Mouse (Mus musculus): ENCODE data around the gene Grm8.

The Grm8 gene

DNA sequence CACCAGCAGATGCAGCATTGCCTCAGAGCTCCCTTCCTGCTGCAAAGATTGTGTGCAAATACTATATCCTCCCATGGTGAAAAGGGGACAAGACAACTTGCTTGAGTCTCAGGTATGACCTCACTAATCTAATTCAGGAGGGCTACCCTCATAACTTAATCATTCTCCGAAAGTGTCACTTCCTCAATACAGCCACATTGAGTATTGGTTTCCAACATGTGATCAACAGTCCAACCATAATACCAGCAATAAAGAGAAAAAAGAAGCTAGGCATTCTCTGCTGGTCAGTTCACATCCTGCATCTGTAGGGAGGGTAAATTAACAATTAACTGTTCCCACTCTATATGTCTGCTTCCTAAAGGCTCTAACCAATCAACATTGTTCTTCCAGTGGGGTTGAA, 94.2 kb downstream of the Grm8 start:
- DNase-seq (ENCODE audit: low spot score), result no peak

DNA sequence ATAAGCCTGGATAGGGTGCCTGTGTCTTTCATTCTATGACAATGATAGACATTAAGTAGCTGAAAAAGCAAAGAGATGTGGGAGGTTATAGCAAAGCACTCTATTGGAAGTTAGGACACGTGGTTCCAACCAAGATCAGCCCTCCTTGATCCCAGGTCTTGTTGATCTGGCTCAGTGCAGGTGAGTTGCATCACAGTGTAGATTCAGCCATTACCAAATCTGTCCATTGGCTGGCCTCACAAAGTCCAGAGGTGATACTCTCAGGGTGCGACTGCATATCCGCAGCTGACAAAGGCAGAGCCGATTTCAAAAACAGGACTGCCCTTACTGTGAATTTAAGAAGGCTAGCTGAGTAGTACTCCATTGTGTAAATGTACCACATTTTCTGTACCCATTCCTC, 103.0 kb downstream of the Grm8 start:
- no peak for DNase-seq (ENCODE audit: low spot score)

DNA sequence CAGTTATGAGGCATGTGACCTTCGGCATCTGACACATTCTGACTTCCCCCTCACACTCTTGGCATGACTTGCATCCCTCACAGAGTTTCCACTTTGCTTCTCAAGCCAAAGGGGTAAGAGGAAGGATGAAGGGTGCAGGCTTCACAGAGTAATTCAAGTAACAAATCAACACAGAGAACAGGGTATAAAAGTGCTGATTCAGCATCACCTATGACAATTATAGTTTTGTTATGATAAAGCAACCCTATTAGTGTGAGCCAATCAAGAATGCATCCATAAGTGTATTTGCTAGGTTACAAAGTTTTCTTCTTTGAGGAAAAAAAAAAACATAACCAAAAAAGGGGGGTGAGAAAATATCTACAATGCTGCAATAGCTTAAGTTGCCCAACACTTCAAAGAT, 117.3 kb downstream of the Grm8 start:
- no peak for DNase-seq (ENCODE audit: low spot score)

DNA sequence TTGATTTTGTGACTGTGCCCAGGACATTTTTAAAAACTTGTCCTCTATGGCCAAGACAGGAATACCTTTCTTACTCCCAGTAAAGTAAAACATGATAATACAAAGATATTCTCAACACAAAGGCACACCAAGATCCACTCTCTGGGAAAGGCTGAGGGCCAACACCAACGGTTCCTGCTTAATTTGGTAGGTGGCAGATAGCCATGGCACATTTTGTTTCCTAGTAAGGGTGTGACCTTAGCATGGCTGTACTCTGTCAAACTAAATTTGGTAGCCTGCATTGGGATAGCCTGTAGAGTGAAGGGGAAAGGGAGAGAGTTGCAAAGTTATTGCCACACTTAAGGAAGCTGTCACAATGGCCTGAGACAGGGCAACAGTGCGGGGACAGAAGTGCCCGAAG, 128.0 kb downstream of the Grm8 start:
- no peak for DNase-seq (ENCODE audit: low spot score)

DNA sequence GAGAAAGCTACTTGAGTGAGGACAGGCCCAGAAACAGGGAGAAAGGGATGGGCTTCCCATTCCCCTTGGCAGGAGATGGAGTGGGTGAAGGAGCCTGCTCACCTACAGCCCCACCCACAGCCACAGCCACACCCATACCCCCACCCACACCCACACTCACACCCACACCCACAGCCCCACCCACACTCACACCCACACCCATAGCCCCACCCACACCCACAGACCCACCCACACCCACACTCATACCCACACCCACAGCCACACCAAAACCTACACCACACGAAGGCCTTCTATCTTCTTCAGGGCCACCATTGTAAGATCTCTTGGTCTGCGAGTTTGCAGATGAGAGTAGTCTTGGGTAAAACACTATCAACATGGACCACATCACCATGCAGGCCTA, 137.7 kb downstream of the Grm8 start:
- DNase-seq (ENCODE audit: low spot score), result no peak

DNA sequence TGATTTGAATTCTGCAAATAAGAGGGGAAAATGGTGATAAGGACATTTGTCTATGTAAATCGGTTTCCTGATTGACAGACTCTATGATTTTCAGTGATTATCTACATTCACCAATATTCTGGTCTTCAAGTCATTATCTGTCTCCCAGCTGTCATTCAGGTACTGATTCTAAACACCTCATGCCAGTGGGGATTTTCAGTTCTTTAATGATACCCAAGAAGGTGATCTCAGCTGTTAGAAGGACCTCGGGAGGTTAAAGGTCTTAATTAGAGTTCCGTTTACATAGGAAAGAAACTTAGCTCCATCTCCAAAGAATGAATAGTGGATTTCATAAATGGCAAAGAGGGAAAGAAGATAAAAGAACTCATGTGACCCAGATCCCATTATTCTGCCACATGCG, 143.7 kb downstream of the Grm8 start:
- DNase-seq (ENCODE audit: low spot score), result no peak

DNA sequence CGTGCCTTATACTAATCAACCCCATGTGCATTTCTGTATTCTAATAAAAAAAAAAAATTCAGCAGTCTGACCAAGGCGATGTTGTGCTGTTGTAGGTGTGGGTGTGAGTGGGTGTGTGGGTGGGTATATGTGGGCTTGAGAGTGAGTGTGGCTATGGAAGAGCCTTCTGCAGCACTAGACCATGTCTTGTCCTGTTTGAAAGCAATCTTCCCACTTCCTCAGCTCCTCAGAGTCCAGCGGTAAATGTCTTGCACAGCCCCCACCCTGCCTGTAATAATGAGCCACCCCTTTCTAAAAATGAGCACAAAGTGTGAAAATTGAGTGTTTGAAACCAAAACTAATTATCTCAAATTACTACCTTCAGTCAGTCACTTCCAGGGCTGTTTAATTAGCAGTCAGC, 152.4 kb downstream of the Grm8 start:
- DNase-seq (ENCODE audit: low spot score), result no peak

DNA sequence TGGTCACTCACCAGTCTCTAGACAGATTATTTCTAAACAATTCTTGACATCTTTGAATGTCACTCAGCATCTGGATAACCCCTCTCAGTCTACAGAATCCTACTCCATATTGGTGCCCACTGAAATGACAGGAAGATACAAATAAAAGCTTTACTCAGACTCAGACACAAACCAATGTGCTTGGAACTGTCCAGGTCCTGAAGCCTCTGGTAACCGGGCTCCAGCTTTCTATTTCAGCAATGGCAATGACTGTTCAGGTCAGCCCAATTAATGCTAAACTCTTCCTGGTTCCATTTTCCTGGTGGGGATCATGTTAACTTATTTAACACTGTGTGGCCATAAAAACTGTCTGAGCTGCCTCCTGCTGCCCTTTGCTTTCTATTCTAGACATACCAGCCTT, 153.0 kb downstream of the Grm8 start:
- DNase-seq (ENCODE audit: low spot score), result no peak

DNA sequence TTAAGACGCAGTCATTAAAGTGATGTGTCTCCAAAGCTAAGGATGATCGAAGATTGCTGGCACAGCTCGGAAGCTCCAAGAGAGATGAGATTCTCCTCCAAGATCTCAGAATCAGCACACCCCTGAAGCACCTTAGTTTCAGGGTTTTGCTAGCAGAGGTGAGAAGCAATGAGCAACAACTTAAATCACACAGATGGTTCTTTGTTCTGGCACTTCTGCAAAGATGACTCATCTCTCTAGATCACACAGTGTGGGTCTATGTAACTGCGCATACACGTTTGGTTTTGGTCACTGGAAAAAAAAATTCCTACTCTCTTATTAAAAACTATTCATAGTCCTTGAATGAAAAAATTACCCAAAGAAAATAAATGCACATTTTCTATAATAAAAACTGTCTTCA, 157.6 kb downstream of the Grm8 start:
- DNase-seq (ENCODE audit: low spot score), result peak; percentile 11

DNA sequence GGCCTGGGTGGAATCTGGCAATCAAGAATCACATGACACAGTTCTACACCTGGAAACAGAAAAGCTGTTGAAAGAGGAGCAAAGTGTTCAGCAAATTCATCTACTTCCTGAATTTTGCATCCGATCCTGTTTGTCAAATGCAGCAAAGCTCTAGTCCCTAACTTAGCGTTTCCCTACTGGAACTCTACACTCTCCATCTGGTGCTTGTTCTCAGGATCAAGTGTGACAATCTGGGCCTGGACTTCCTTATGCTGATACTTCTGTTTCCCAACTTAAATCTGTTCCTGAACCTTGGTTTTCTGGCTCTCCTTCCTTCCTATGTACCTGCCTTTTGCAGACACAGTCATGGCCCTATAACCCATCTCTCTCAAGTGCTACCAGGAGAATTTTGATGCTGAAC, 166.1 kb downstream of the Grm8 start:
- DNase-seq (ENCODE audit: low spot score), result peak; percentile 21

DNA sequence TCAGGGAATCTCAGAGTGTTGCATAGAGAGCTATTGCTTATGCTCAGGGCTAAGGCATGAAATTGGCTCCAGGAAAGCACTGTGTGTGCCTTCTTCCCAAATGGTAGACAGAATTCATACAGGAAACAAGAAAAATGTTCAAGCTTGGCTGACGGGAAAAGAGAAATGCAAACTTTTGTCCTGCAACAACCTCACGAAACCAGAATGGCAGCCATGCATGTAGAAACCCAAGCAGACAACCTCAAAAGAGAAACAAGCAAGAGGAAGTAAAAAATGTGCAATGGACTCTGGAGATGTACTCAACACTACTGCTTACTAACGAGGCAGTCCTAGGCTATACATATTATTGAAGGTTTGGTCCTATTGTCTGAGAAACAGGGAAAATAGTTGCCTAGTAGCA, 167.9 kb downstream of the Grm8 start:
- DNase-seq (ENCODE audit: low spot score), result no peak

DNA sequence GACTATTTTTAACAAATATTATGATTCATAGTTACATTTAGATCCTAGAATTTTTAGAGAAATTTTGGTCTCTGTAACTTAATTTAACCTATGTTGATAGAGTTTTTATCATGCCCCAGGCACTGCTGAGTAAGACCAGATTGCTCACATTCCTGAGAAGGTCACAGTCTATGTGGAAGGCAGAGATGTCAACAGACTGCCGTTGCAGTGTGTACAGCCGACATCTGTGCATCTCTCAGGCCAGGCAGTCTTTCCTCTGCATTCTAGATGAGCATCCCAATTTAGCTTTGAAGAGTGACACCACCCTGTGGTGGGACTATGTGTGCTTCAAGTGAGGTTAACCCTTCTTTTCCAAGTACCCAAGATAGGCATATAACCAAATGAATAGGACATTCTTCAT, 169.7 kb downstream of the Grm8 start:
- DNase-seq (ENCODE audit: low spot score), result no peak

DNA sequence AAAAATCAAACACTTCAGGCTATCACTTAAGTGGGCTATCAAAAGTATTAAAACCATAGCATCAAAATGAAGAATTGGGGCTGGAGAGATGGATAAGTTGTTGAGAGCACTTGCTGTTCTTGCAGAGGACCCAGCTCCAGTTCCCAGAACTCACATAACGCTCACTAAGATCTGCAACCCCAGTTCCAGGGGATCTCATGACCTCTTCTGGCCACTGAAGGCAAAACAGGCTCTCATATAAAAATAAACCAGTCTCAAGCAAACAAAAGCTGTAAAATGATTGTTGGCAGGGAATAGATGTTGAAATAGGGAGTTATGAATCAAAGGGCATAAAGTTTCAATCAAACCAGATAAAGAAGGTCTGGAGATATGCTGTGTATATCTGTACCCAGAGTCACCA, 171.1 kb downstream of the Grm8 start:
- DNase-seq (ENCODE audit: low spot score), result no peak

DNA sequence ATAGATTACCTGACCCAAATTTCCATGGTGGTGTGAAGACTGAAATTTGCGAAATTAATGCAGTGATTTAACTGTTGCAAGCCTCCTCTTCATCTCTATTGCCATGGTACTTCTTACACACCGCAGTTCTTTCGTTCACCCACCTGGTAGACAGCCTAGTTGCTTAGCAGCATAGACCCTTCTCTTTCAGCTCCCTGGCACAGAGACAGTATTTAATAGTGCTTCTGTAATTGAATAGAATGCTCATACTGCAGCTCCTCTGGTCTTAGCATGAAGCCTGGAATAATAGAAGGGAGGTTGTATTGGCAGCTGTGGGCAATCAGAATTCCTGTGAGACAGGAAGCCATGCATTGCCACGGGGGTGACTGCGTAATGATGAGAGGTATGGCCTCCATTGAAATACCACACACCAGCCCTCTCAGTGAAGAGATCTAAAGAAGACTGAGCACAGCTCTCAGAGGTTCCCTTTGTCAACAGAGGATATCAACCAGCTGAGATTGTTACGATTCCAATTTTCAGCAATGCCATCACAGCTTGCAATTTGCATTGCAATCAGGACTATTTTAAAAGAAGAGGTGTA, 178.6 kb downstream of the Grm8 start:
- DNase-seq (ENCODE audit: low spot score), result no peak

DNA sequence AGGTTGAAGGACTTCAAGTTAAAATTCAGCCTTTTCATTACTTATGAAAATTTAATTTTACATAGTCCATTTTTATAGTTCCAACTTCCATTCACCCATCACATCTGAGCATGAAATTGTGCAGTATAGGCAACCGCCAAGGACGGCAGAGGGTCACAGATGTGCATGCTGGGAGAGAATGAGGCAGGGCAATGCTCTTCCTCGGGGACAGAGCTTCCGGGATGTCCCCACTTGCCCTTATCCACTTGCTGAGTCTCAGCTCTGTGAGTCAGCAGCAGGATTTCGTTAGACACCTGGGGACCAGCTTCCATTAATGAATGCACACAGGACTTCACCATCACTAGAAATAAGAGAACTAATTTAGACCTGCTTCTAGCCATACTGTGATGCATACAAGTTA, 183.5 kb downstream of the Grm8 start:
- no peak for DNase-seq (ENCODE audit: low spot score)

DNA sequence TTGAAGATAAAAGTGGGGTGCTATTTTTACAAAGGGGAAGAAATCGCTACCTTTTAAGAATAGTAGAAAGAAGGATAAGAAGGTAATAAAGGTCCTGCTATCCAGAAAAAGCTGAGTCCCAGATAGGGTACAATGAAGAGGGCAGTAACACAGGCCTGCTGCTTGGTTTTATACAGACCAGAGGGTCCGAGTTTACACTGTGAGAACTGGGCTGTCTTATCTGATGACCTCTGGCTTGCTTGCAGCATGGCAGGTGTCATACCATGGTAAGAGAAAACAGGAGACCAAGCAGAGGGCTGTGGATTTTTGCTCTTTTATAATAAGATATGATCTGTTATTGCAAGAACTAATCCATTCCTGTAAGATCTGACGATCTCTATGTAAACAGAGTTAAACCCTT, 206.9 kb downstream of the Grm8 start:
- no peak for DNase-seq (ENCODE audit: low spot score)

DNA sequence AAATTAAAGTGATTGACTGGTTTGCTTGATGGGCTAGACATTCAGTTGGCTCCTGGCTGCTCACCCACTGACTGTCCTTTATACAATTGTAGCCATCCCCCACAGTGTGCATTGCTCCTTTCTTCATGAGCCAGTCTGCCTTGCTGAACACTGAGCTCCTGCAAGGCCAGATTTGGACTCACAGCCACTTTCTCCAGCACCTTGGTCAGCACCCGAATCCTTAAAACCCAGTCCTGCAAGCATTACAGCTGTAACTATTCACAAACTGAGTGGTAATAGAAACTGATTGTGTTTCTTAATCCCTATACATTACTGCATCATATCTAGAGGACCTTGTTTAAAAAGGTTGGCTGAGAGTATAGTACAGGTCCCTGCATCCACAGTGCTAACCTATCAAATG, 221.7 kb downstream of the Grm8 start:
- DNase-seq (ENCODE audit: low spot score), result no peak

DNA sequence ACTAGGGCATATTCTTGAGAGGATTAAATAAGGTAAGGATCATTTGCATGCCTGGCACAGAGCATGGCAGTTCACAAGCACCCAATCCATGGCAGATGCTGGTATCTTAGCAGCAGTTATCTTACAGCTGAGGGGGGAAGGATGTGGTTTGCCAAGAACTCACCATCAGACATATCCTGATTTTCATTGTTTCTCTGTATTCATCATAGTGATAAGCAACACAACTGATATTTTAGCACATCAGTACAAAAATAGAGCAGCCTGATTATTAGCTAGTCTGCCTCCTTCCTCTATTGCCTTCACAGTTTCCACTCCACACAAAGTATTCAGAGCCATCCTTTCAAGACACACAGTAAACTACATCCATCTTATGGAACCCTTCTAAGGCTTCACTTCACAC, 230.6 kb downstream of the Grm8 start:
- no peak for DNase-seq (ENCODE audit: low spot score)

DNA sequence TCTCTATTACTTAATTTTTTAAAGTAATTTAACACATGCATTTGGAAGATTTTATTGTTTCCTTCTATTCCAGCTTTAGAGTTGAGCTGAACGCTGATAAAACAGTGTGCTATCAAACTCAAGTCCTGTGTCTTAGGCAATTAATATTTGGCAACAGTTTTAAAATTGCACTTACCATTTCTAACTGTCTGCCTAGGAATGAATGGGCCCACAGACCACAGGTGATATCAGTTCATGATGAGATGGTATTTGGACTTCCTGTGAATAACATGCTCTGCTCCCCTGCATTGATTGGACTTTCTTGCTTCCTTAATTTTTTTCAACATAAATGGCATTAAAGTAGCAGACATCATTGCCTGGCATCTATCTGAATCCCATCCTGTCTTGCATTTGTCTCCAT, 232.8 kb downstream of the Grm8 start:
- no peak for DNase-seq (ENCODE audit: low spot score)

DNA sequence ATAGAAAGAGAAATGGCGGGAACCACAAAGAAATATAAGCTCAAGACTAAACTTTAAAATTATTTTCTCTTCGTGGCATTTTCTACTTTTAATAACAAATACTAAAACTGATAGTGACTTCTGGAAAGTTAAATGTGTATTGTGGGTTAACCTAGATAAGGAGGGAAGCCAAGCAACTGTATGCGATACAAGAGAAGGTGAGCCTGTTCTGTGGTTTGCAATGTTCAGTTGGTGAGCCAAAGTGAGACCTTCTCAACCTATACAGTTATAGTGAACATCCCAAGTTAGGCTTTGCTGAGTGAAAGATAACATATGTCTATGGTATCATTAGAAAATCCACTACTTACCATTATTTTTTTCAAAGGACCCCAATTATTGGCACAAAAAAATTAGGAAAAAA, 233.6 kb downstream of the Grm8 start:
- no peak for DNase-seq (ENCODE audit: low spot score)

DNA sequence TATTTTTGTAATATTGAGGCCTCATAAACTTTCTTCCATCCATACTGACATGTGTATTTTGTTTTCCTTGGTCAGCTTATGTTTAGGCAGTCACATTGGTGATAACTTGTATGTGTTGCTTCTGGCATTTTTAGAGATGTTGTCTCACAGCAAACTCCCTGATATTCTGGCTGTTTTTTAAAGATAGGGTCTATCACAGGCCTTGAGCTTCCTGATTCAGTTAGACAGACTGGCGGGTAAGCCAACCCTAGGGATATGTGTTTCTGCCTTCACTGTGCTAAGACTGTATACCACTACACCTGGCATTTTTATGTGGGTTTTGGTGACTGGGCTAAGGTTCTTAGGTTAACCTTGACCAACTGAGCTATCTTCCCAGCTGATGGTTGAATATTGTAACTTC, 239.8 kb downstream of the Grm8 start:
- no peak for DNase-seq (ENCODE audit: low spot score)

DNA sequence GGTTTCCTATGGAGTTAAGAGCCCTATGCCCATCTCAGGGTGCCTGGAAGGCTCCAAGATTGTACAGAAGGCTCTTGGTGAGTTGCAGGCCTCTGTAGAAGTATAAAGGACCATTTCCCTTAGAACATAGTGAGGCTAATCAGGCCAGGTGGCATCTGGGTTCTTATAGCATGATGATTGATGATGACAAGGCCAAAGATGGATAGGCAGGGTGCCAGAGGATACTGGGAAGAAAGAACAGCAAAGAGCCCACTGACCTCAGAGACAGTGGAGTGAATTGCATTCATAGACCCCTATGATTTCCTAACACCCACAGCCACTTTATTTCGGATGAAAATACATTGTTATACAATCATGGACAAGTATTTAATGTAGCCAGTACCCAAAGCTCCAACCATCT, 242.1 kb downstream of the Grm8 start:
- no peak for DNase-seq (ENCODE audit: low spot score)

DNA sequence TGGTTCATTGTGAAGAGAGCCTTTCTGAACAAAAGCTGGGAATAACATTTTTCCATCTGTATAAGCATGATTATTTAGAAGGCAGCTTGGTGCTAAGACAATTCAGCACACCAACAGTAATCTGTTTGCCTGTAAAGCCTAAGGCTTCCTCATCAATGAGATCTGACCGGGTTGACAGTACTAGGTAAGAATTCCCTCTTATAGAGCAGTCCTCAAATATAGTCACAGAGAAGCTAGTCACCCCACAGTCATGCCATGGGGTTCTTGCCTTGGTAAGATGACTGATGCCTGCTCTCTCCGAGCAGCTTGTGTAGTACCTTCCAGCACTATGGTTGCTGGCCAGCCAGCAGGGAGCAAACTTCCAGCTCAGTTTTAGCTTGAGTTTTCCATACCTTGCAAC, 246.6 kb downstream of the Grm8 start:
- no peak for DNase-seq (ENCODE audit: low spot score)

DNA sequence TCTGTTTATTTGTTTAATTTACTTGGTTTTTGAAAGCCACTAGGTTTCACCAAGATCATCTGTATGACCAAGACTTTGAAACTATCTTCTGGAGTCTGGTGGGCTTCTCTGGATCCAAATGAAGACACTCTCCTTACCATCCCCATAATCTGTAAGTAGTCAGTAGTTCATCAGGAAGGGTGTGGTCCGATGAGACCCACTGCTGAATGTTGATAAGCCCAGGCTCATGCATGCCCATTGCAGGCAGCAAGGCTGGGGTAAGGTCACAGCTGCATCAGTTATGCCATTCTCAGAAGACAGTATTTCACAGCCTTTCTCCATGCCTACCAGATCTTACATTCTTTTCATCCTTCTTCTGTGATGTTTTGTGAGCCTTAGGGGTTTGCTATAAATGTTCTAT, 247.1 kb downstream of the Grm8 start:
- no peak for DNase-seq (ENCODE audit: low spot score)

DNA sequence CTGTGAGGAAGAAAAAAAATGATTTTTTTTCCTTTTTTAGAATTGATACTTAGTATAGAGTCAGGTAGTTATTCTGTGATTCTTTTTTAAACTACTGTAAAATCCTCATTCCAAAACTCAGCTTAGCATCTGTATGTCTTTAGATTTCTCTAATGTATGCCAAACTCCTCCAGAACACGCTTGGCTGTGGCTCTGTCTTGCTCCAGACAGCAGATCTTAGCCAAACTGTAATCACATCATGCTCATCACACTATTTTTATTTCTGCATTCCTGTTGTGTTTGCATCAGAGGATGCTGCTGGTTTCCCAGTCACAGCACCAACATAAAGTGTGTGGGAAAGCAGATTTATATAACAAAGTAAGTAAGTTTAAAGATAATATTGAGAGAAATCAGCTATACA, 249.2 kb downstream of the Grm8 start:
- DNase-seq (ENCODE audit: low spot score), result peak; percentile 6

All from left cerebral cortex, adult 11 months (tissue).